Mouse (Mus musculus): Measurements from ENCODE around the gene Ddah1.

Gene Ddah1

GRCm38 (mm10) chr3:145764416-145764815 is 5.9 kb downstream of the Ddah1 start:
- no peak for DNase-seq (ENCODE audit: low spot score)

GRCm38 (mm10) chr3:145768439-145768838 is 10.0 kb downstream of the Ddah1 start:
- no peak for DNase-seq (ENCODE audit: low spot score)

DNA sequence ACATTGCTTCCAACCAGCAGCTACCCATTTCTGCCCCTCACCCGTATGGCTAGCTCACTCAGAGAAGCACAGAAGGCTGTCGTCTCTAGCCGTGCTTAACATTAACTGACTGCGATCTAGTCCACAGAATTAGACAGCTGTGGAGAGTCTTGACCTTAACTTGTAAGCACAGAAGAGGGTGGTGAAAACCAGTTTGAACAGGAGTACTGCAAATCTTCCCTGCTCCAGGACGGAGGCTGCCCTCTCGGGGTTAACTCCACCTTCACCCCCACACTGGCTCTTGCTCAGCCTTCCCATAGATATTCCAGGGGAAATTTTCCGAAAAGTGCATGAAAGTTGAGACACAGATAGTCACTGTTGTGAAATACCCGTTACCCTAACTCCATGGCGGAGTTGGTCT is 14.9 kb downstream of the Ddah1 start:
- no peak for DNase-seq (ENCODE audit: low spot score)

- DNase-seq (ENCODE audit: low spot score): no peak
Measured at GRCm38 (mm10) chr3:145774336-145774735, 15.9 kb downstream of the Ddah1 start.

GRCm38 (mm10) chr3:145775236-145775635 is 16.8 kb downstream of the Ddah1 start:
- no peak for DNase-seq (ENCODE audit: low spot score)

DNA sequence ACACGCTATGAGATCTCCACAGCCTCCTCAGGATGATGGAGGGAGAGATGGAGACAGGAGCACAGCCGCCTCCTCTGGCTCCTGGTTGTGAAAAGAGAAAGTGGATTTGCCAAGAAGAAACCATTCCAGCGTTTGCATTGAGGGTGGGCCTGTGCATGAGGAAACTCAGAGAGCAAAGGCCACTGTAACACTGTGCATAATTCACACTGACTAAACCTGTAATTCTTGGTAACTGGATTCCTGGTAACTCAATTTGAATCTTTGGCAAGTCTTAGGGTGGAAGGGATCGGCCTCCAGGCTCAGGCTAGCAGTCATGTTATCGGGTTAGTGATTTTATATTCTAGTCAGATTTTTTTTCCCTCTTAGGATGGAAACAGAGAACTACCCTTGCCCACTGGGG is 17.4 kb downstream of the Ddah1 start:
- DNase-seq (ENCODE audit: low spot score): no peak

DNA sequence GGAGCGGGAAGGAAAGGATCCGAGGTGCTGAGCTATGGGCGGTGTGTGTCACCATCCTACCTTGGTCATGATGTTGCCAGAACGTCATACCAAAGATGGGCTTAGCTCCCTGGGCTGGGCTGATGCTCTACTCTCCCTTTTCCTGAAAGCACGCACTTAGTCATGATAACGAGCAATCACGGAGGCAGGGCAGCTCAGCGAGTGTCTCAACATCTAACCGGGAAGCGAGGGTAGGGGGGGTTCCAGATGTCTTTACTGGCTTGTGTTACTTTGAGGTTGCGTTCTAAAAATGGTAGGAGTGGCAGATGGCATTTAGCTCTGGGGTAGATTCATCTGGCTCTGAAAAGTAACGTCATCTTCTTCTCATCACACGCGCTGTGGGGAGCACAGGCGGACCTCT is 18.5 kb downstream of the Ddah1 start:
- no peak for DNase-seq (ENCODE audit: low spot score)

DNA sequence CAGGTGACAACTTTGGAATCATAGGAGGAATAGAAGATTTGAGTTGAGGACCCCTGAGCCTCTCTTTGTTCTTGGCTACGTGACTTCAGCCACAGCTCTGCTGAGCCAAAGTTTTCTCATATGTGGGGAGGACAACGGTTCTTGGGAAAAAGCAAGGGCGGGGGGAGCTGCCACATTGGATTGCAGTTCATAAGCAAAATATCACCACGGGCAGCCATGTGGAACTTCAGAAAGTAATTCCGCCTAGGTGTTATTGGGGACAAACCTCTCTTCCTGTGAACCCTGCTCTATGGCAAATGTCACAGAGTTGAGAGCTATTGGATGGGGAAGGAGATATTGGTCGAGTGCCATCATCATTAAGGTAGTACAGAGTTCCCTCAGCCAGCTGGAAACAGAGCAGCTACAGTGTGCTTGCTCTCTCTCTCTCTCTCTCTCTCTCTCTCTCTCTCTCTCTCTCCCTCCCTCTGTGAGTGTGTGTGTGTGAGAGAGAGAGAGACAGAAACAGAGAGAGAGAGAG is 20.0 kb downstream of the Ddah1 start:
- no peak for DNase-seq (ENCODE audit: low spot score)

DNA sequence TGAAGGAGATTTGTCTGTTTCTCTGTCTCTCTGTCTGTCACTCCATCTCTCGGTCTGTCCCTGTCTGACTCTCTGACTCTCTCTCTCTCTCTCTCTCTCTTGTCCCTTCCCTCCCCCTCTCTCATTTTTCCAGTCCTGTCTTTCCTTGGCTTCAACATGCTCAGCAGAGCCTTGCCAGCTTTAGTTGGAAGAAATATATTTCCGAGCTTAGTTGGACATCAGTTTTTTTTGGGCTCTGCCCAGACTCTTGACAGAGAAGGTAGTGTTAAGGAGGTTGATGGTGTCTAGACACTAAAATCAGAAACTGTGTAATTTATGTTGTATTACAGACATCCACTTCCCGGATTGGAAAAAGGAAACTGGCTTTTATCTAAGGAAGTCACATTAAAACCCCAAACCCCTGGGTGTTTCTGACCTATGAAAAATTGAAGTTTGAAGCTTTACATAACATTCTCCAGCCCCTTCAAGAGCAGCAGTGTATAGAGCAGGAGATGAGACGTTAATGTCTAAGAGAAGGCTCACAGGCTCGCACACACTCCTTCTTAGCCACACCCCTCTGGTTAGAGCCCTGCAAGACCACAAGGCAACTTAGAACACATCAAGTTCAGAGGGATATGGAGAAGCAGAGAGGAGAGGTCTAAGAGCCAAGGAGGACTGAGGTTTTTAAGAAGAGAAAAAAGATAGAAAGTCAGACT is 21.0 kb downstream of the Ddah1 start:
- DNase-seq (ENCODE audit: low spot score): no peak

DNA sequence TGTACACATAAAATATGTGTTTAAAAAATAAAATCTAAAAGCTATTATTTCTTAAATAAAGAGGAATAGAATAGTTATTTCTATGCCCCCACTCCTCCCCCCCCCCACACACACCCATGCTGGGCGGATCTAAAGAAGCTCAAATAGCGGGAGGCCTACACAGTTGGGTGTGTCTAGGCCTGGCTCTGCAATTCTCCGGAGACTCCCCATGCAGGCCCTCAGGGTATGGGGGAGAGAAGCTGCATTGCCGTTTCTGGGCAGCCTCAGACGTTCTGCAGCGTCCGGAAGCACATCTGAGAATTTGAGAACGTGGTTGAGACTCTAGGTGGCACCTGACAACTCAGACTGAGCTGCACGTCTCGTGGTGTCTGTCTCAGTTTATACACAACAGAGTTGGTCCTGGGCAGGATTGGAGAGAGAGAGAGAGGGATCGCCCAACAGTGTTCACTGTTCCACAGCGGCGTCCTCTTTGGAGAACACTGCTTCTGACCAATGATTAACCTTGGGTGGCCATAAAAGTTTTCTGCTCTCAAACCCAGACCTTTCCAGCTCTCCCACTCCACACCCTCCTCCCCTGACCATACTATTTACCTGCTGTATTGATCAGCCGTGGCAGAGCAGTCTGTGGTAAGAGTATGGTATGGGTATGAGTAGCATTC is 22.4 kb downstream of the Ddah1 start:
- no peak for DNase-seq (ENCODE audit: low spot score)

- no peak for DNase-seq (ENCODE audit: low spot score)
Measured at GRCm38 (mm10) chr3:145785244-145785643, 26.8 kb downstream of the Ddah1 start.

DNA sequence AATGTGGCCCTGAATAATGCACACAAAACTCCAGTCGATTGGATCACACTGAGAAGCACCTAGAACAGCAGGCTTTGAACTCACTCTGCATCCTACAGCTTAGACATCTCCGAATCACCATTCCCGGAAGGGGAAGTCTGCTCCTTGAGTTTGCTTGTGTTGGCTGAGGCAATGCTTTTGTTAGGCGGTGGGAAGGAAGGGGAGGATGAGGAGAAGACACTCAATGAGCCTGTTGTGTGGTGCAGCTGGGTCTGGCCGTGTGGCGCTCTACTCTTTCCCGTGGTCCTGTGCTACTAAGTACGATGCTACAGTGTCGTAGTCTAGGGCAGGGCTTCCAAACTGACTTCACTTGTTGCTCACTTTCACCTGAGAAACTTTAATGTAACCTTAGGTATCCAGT is 28.8 kb downstream of the Ddah1 start:
- no peak for DNase-seq (ENCODE audit: low spot score)

GRCm38 (mm10) chr3:145789114-145789513 is 30.6 kb downstream of the Ddah1 start:
- no peak for DNase-seq (ENCODE audit: low spot score)

- DNase-seq (ENCODE audit: low spot score): no peak
Measured at GRCm38 (mm10) chr3:145790233-145790632, 31.8 kb downstream of the Ddah1 start.

- no peak for DNase-seq (ENCODE audit: low spot score)
Measured at GRCm38 (mm10) chr3:145790709-145791108, 32.2 kb downstream of the Ddah1 start.

GRCm38 (mm10) chr3:145794355-145794754 is 35.9 kb downstream of the Ddah1 start:
- no peak for DNase-seq (ENCODE audit: low spot score)

DNA sequence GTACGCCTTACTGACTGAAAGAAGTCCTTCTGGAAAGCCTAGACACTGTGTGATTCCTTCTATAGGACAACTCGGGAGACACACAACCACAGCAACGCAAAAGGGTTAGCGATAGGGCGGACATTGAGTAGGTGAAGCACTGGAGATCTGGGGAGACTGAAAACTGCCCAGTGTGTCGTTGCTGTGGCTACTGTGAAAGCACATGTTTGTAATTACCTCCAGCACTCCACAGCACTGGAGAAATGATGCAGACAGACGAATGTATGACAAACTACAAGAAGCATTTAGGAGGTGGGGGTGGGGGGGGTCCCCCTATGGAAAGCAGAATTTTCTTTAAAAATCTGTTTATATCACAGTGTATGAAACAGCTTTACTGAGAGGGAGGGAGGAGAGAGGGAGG is 37.4 kb downstream of the Ddah1 start:
- no peak for DNase-seq (ENCODE audit: low spot score)

DNA sequence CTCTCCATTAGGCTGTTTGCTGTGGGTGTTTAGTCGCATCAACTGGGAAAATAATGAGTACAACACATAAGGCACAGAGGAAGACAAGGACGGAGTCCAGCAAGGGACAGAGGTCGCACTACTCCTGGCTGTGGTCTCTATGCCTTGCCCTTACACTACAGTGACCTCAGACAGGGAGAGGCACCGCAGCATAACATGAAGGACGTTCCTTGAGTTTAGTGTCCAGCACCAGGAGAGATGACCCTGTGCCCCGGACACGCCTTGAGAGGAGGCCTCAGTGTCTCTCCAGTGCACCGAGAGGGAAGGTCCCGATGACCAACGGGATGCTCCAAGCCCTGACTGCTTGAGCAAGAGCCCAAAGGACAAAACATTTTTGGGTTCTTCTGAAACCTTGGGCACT is 39.6 kb downstream of the Ddah1 start:
- DNase-seq (ENCODE audit: low spot score): no peak

DNA sequence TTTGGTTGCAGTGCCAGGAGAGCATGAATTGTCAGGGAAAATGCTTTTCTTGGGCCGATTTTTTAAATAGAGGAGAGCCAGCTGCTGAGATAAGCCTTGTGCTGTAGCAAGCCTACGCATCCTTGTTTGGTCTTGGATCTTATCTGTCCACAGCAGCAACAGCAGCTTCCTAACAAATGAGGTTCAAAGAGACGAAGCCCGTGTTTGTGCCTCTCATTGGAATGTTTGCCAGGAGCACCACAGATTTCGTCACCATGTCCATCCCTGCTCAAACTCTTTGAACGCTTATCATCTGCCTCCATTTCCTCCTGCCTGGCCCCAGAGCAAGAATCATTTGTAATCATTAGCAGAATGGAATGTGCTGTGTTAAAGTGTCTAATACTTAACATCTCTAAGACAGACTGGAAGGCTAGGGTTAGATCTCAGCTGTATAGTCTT is 40.3 kb downstream of the Ddah1 start:
- no peak for DNase-seq (ENCODE audit: low spot score)

DNA sequence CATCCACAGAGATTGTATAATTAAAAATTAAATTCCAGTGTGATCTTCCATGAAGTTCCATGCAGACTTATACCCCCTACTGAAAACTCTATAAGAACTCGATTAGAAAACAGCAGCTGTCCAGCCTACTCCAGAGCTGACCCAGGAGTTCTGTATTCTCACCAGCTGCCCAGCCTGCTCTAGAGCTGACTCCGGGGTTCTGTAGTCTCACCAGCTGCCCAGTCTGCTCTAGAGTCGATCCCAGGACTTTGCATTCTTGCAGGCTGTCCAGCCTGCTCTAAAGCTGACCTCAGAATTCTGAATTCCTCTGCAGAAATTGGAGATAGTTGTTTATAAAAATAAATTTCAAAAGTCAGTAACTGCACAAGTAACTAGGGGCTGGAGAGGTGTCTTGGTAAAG is 40.9 kb downstream of the Ddah1 start:
- DNase-seq (ENCODE audit: low spot score): no peak

GRCm38 (mm10) chr3:145802106-145802505 is 43.6 kb downstream of the Ddah1 start:
- no peak for DNase-seq (ENCODE audit: low spot score)

DNA sequence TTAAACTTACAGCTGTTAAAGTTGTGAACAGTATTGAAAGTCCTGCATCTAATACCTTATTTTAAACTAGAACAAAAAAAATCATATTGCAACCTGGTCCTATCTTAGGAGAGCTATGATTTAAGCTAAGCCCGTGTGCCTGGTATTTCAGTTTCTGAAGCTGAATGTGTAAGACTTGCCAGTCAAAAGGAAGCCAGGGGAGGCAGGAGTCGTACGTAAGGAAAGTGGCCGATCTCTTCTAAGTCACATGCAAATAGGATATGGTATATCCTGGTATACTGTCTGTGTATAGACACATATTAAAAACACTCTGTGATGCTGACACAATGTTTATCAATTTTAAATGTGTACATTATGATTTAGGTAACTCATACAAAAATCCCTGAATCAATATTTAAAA is 47.4 kb downstream of the Ddah1 start:
- DNase-seq (ENCODE audit: low spot score): no peak

DNA sequence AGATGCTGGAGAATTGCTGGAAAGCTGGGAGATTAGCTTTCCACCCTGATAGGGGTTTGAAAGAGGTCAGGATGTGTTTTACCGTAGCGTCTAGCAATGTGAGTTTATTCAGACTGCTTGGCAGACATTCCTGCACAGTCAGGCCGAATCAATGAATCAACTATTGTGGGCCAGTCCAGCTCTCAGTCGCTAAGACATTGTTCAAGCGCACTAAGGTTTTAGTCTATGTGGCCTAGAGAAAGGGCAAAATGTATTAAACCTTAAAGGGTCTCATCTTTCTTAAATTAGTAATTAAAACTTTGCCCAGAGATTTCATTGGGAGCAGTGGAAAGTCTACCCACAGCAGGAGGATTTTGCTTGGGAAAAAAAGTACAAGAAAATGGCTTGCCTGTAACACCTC is 48.0 kb downstream of the Ddah1 start:
- no peak for DNase-seq (ENCODE audit: low spot score)

DNA sequence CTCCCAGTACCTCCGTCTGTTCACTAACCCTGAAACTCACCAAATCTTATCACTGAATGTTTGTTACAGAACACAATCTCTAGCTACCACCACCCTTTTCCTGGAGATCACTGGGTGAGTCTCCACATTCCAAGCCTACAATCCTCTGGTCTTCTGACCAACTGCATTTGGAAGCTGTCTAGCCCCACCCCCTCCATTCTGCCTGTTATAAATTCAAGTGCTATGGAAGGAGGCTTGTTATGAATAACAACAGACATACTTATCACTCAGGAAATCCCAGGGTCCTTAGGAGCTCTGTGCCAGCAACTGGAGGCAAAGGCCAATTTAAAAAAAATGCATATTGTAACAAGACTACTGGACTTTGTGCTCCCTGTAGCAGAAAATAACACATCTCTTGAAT is 58.3 kb downstream of the Ddah1 start:
- no peak for DNase-seq (ENCODE audit: low spot score)

All from urinary bladder, postnatal 10 days (tissue).